Mouse (Mus musculus) liver, embryonic 14.5 days (tissue): Measurements from ENCODE around the gene Tmem200b.

Experiments used
- CTCF ChIP-seq: IDR thresholded peaks from 2 replicates; pipeline ENCODE4 v1.5.1; 2016; ENCODE audit warnings: antibody characterized with exemption, low read depth, control low read depth
- EP300 ChIP-seq: IDR thresholded peaks from 2 replicates; pipeline ENCODE4 v1.6.1; 2016; ENCODE audit warnings: antibody characterized with exemption, low read depth

- TF ChIP-seq CTCF (no peak), EP300 (no peak)
These were observed 38.0 kb upstream of the Tmem200b start for GRCm38 (mm10) chr4:131883571-131883970.
